Mouse (Mus musculus) MEL (cell line): ENCODE measurements around the gene Nptn. TPM values are rescaled to one million over a fixed set of nuclear protein-coding genes. Genes with fewer than 3 reads are reported as not detected.
A peak's percentile ranks its signal among the peaks of the same experiment; 100 is the strongest.

Source experiments
- DNase-seq: peaks from one replicate; pipeline ENCODE4 v3.0.0; 2011; ENCODE audit warnings: low read depth, low spot score
- H3K27ac ChIP-seq: 2 replicates; pipeline ENCODE4 v1.5.1; 2012; ENCODE audit warnings: low read depth, mild to moderate bottlenecking, control low read depth, low read length, moderate library complexity; ENCODE audit not compliant: control insufficient read depth
- H3K27me3 ChIP-seq, 2 experiments: fragments of 150-350 bp in 1 of 2; sonication (generic) in 1 of 2; 2 replicates each; pipeline ENCODE4 v1.6.1; 2012; ENCODE audit warnings: low read length in 2 of 2, mild to moderate bottlenecking in 2 of 2, improper control_type of control experiment in 1 of 2, moderate library complexity in 1 of 2; ENCODE audit not compliant: insufficient read depth in 2 of 2, control insufficient read depth in 1 of 2
- H3K36me3 ChIP-seq, 2 experiments: 2 replicates each; pipeline ENCODE4 v1.6.1; 2012 to 2014; ENCODE audit warnings: low read length in 2 of 2, improper control_type of control experiment in 1 of 2, inconsistent platforms in 1 of 2, mild to moderate bottlenecking in 1 of 2; ENCODE audit not compliant: insufficient read depth in 2 of 2, control insufficient read depth in 1 of 2
- H3K4me1 ChIP-seq, 2 experiments: fragments of 150-350 bp in 1 of 2; sonication (generic) in 1 of 2; 2 replicates each; pipeline ENCODE4 v1.6.1; 2012; ENCODE audit warnings: low read length in 2 of 2, improper control_type of control experiment in 1 of 2, mild to moderate bottlenecking in 1 of 2; ENCODE audit not compliant: insufficient read depth in 2 of 2, control insufficient read depth in 1 of 2
- H3K4me3 ChIP-seq, 2 experiments: fragments of 150-350 bp in 1 of 2; sonication (generic) in 1 of 2; 2 replicates each; pipeline ENCODE4 v1.5.1; 2012; ENCODE audit warnings: low read depth in 2 of 2, low read length in 2 of 2, mild to moderate bottlenecking in 2 of 2, moderate library complexity in 2 of 2, control low read depth in 1 of 2, improper control_type of control experiment in 1 of 2; ENCODE audit not compliant: control insufficient read depth in 1 of 2, insufficient read depth in 1 of 2
- H3K79me2 ChIP-seq: 2 replicates; pipeline ENCODE4 v1.6.1; 2012; ENCODE audit warnings: mild to moderate bottlenecking, low read length, moderate library complexity; ENCODE audit not compliant: control insufficient read depth, poor library complexity, insufficient read depth
- H3K9ac ChIP-seq: 2 replicates; pipeline ENCODE4 v1.6.1; 2012; ENCODE audit warnings: low read depth, mild to moderate bottlenecking, control low read depth, low read length, moderate library complexity; ENCODE audit not compliant: control insufficient read depth, poor library complexity, severe bottlenecking
- H3K9me3 ChIP-seq: fragments of 150-350 bp; sonication (generic); replicated peaks from 2 replicates; pipeline ENCODE4 v1.6.1; 2012; ENCODE audit warnings: mild to moderate bottlenecking, low read length, improper control_type of control experiment, moderate library complexity; ENCODE audit not compliant: insufficient read depth
- BHLHE40 ChIP-seq: IDR thresholded peaks from 2 replicates; pipeline ENCODE4 v1.6.1; 2012; ENCODE audit warnings: low read depth, mild to moderate bottlenecking, inconsistent platforms, low read length, improper control_type of control experiment, borderline replicate concordance
- CHD1 ChIP-seq: IDR thresholded peaks from 2 replicates; pipeline ENCODE4 v1.6.1; 2012; ENCODE audit warnings: low read depth, mild to moderate bottlenecking, inconsistent platforms, low read length, improper control_type of control experiment
- CHD2 ChIP-seq: IDR thresholded peaks from 2 replicates; pipeline ENCODE4 v1.6.1; 2011; ENCODE audit warnings: low read length, improper control_type of control experiment
- E2F4 ChIP-seq: IDR thresholded peaks from 2 replicates; pipeline ENCODE4 v1.6.1; 2011; ENCODE audit warnings: low read depth, low read length, improper control_type of control experiment, borderline replicate concordance
- ELF1 ChIP-seq: IDR thresholded peaks from 2 replicates; pipeline ENCODE4 v1.6.1; 2014; ENCODE audit warnings: low read depth, mild to moderate bottlenecking, inconsistent platforms, low read length, improper control_type of control experiment, moderate library complexity
- EP300 ChIP-seq, 2 experiments: IDR thresholded peaks; 2 replicates each; pipeline ENCODE4 v1.6.1; 2011; ENCODE audit warnings: improper control_type of control experiment in 2 of 2, low read length in 2 of 2, low read depth in 1 of 2, mild to moderate bottlenecking in 1 of 2
- GABPA ChIP-seq: IDR thresholded peaks from 2 replicates; pipeline ENCODE4 v1.6.1; 2012; ENCODE audit warnings: low read depth, mild to moderate bottlenecking, inconsistent platforms, low read length, improper control_type of control experiment, moderate library complexity
- GATA1 ChIP-seq: IDR thresholded peaks from 2 replicates; pipeline ENCODE4 v1.6.1; 2011; ENCODE audit warnings: low read depth, low read length, improper control_type of control experiment
- HCFC1 ChIP-seq: IDR thresholded peaks from 2 replicates; pipeline ENCODE4 v1.6.1; 2012; ENCODE audit warnings: low read depth, mild to moderate bottlenecking, inconsistent platforms, low read length, improper control_type of control experiment, moderate library complexity
- JUND ChIP-seq: IDR thresholded peaks from 2 replicates; pipeline ENCODE4 v1.6.1; 2011; ENCODE audit warnings: low read depth, mild to moderate bottlenecking, improper control_type of control experiment, low read length
- MAFK ChIP-seq: IDR thresholded peaks from 2 replicates; pipeline ENCODE4 v1.6.1; 2011; ENCODE audit warnings: low read depth, mild to moderate bottlenecking, low read length, improper control_type of control experiment, borderline replicate concordance
- MAZ ChIP-seq: IDR thresholded peaks from 2 replicates; pipeline ENCODE4 v1.6.1; 2012; ENCODE audit warnings: low read depth, mild to moderate bottlenecking, inconsistent platforms, low read length, improper control_type of control experiment
- MYB ChIP-seq: IDR thresholded peaks from 2 replicates; pipeline ENCODE4 v1.6.1; 2011; ENCODE audit warnings: mild to moderate bottlenecking, low read depth, low read length, improper control_type of control experiment
- NELFE ChIP-seq: IDR thresholded peaks from 2 replicates; pipeline ENCODE4 v1.6.1; 2011; ENCODE audit warnings: low read depth, low read length, improper control_type of control experiment
- SIN3A ChIP-seq: IDR thresholded peaks from 2 replicates; pipeline ENCODE4 v1.6.1; 2012; ENCODE audit warnings: low read length, improper control_type of control experiment, inconsistent platforms
- SMC3 ChIP-seq: IDR thresholded peaks from 2 replicates; pipeline ENCODE4 v1.6.1; 2011; ENCODE audit warnings: low read depth, low read length, improper control_type of control experiment
- TBP ChIP-seq: IDR thresholded peaks from 2 replicates; pipeline ENCODE4 v1.8.0; 2011; ENCODE audit warnings: low read depth, low read length, improper control_type of control experiment
- ZKSCAN1 ChIP-seq: IDR thresholded peaks from 2 replicates; pipeline ENCODE4 v1.6.1; 2012; ENCODE audit warnings: low read depth, mild to moderate bottlenecking, inconsistent platforms, low read length, improper control_type of control experiment, moderate library complexity
- ZMIZ1 ChIP-seq: IDR thresholded peaks from 2 replicates; pipeline ENCODE4 v1.6.1; 2012; ENCODE audit warnings: low read depth, mild to moderate bottlenecking, inconsistent platforms, low read length, improper control_type of control experiment, moderate library complexity
- ZNF384 ChIP-seq: IDR thresholded peaks from 2 replicates; pipeline ENCODE4 v1.6.1; 2012; ENCODE audit warnings: low read depth, mild to moderate bottlenecking, inconsistent platforms, low read length, improper control_type of control experiment
- polyA plus RNA-seq, 2 experiments: library from polyadenylated mRNA; stranded (reverse) in 1 of 2; unstranded in 1 of 2; fragments of >175 nt in 1 of 2; fragments of >200 nt in 1 of 2; gene quantifications; 2 replicates each; pipeline versions ENCODE4 v1.2.1 to v1.2.4; 2012; ENCODE audit warnings: low replicate concordance in 2 of 2, low read depth in 1 of 2; ENCODE audit not compliant: insufficient read length in 2 of 2, insufficient read depth in 1 of 2, missing spikeins in 1 of 2
- total RNA-seq: library from RNA; depleted of rRNA; stranded (reverse); fragments of 300-350 nt; gene quantifications from 2 replicates; pipeline ENCODE4 v1.2.3, GENCODE M21; 2012

Gene Nptn
- total and polyA plus RNA-seq, 3 experiments: 71.4 to 199 TPM; not detected in 1

DNA sequence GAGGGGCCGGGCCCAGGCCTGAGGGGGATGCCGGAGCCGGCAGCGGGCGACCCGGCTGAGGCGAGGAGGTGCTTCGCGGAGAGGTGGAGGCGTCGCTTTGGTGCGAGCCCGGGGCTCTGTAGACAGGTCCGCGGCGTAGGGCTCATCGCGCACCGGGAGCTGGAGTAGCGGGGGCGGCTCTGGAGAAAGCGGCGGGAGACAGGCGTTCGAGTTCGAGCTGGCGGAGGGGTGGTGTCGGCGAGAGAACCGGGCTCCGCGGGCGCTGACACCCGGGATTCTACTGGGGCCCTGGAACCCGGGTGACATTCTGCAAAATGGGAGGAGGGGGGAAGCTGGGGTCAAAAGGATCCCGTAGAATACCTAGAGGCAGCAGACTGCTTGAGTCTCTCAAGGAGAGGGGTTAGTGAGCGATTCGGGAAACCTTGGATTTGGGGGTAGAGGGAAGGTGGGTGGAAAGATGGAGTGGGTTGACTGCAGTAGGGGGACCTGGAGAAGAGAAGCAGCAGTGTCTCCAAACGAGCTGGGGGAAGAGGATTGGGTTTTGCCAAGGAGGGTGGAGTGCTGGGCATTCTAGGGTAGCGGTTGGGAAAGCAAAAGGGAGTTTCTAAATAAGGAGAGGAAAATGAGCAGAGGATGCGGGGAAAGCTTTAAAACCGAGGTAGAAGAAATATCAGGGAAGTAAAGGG lies 684 bp downstream of the Nptn start (continued):
- no peak for TF ChIP-seq SMC3
- no peak for TF ChIP-seq NELFE
- TF ChIP-seq MYB: no peak
- TF ChIP-seq BHLHE40: no peak
- no peak for TF ChIP-seq GABPA
- TF ChIP-seq HCFC1: no peak
- TF ChIP-seq ZMIZ1: no peak
- no peak for TF ChIP-seq E2F4
- TF ChIP-seq EP300 (IDR thresholded peaks at IDR 0.05; ENCODE audit: low read depth in 1 of 2, low read length in 2 of 2): no peak
- peak; percentile 21; the same call in 1 of the 2 replicates for TF ChIP-seq MAZ
- no peak for TF ChIP-seq GATA1
- TF ChIP-seq MAFK: no peak
- peak; percentile 84; the same call in 1 of the 2 replicates for TF ChIP-seq CHD1
- TF ChIP-seq ZNF384: no peak
- TF ChIP-seq SIN3A: peak; percentile 29
- TF ChIP-seq CHD2: no peak
- TF ChIP-seq ZKSCAN1: no peak
- TF ChIP-seq, all 39 proteins: peak for 5

DNA sequence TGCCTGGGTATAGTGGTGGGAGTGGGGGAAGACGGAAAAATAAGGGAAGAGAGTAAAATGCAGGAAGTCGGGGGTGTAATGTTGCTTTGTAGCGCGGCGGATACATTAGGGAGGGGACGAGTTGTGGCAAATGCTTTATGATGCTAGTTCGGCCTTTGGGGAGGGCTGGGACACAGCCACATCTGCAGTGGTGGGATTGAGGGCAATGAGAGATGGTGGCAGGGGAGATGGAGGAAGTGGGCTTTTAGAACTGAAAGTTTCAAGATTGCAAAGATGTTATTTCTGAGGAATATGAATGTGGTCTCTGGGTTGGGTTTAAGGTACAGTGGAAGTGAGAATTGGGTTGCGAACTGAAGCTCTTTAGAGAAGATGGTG lies 1.2 kb downstream of the Nptn start:
- H3K27ac ChIP-seq: peak overlapping the region; percentile 45
- TF ChIP-seq SIN3A (peak; percentile 49; the same call in 1 of the 2 replicates), JUND (no peak), TBP (0 out of 2 replicates have a peak, but pooled peaks have one; percentile 19), ELF1 (0 out of 2 replicates have a peak, but pooled peaks have one; percentile 25)
- TF ChIP-seq, all 39 proteins: peak for 3
- peaks cover 3 to 32% of the 10 kb centered on the region in 2 experiments; a peak in 3 of 4 replicates for H3K36me3 ChIP-seq
- no peaks in the 10 kb centered on the region for H3K9me3 ChIP-seq
- H3K27me3 ChIP-seq: no peaks in the 10 kb centered on the region
- peak; percentile 75 for DNase-seq
- peaks cover 4 to 13% of the 10 kb centered on the region in 2 experiments; a peak in 3 of 4 replicates for H3K4me1 ChIP-seq
- peak overlapping the region; percentile 94 for H3K9ac ChIP-seq
- peaks cover 39% of the 10 kb centered on the region for H3K79me2 ChIP-seq
- peak overlapping the region; percentile 62 to 95 for H3K4me3 ChIP-seq
